Mouse (Mus musculus): ENCODE results near the gene Entpd1. TPM values are rescaled to one million over a fixed set of nuclear protein-coding genes. Genes with fewer than 3 reads are reported as not detected.

The Entpd1 gene
- polyA plus RNA-seq, 1 experiment from 2014 or later, result 7.6 TPM

DNA sequence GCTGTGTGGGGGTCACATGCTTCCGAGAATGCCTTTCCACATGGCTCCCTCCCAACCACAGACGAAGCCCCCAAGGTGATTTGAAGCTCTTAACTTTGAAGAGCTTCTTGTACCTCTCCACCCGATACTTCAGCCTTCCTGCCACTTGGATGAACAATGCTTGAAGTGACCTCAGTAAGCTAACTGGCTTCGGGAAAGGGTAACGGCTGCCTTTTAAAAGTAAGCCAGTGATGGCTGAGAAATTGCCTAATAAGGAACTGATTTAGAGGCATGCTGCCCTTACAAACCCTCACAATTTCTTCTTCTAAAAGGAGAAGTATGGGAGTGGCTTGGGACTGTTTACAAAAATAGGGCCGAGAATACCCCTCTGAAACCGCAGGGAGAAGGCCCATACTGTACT, 81.0 kb downstream of the Entpd1 start:
- ATAC-seq, result no peak
- WGBS, result 70% methylated on average over 7 of the region's 7 CpGs

GRCm38 (mm10) chr19:40696116-40696515, 84.0 kb downstream of the Entpd1 start:
- WGBS, result 92% methylated on average over 6 of the region's 6 CpGs
- Histone ChIP-seq H3K4me3 (ENCODE audit: low read length) (no peak overlapping the region), H3K27ac (ENCODE audit: low read length) (no peak overlapping the region), H3K36me3 (ENCODE audit: control insufficient read depth, insufficient read depth, low read length) (no peaks in the 10 kb centered on the region), H3K27me3 (replicated peaks; ENCODE audit: control insufficient read depth, insufficient read depth, low read length) (no peaks in the 10 kb centered on the region), H3K4me1 (ENCODE audit: control insufficient read depth, insufficient read depth, low read length) (no peaks in the 10 kb centered on the region), H3K9ac (ENCODE audit: low read depth, low read length) (no peak overlapping the region), H3K9me3 (ENCODE audit: control insufficient read depth, low read length) (no peaks in the 10 kb centered on the region), H3K4me2 (ENCODE audit: low read depth, low read length) (no peak overlapping the region)
- no peak for ATAC-seq

More for the DNA sequence above, 81.0 kb downstream of the Entpd1 start:
- Histone ChIP-seq H3K27ac (ENCODE audit: low read length) (no peak overlapping the region), H3K4me3 (ENCODE audit: low read length) (no peak overlapping the region), H3K9ac (ENCODE audit: low read depth, low read length) (no peak overlapping the region), H3K27me3 (replicated peaks; ENCODE audit: control insufficient read depth, insufficient read depth, low read length) (no peaks in the 10 kb centered on the region), H3K4me1 (ENCODE audit: control insufficient read depth, insufficient read depth, low read length) (no peaks in the 10 kb centered on the region), H3K4me2 (ENCODE audit: low read depth, low read length) (no peak overlapping the region), H3K36me3 (ENCODE audit: control insufficient read depth, insufficient read depth, low read length) (no peaks in the 10 kb centered on the region), H3K9me3 (ENCODE audit: control insufficient read depth, low read length) (no peaks in the 10 kb centered on the region)

DNA sequence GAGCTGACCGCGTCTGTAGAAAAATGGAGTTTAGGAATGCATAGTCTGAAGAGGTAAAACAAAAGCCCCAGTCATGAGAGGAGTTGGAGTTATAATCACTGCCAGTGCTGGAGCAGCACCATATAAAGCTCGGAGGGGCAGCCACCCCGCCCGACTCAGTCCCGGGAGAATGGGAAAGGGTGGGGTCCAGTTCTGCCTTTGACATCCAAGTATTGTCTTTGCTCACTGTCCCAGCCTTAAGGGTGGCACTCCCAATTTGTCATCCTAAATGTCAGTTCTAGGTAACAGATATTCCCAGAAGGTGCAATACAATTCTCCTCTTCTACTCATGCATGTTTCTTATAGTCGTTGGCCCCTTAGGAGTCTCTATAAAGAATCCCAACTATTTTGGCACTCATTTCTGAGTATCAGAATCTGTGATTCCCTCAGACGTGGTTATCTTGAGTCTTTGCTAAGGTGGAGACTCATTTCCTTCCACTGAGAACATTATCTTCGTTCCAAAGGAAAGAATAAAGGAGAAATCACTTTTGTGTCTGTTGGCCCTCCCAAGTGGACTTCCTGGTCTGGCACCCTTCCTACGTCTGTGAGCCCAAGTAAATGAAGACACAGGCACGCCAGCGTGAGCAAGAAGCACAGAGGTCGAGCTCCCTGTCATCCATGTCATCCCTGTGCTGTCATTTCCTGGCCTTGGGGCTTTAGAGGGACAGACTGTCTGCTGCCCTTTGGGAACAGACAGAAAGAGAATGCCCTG, 86.1 kb downstream of the Entpd1 start:
- Histone ChIP-seq H3K27me3 (replicated peaks; ENCODE audit: control insufficient read depth, insufficient read depth, low read length) (no peaks in the 10 kb centered on the region), H3K36me3 (ENCODE audit: control insufficient read depth, insufficient read depth, low read length) (no peaks in the 10 kb centered on the region), H3K4me2 (ENCODE audit: low read depth, low read length) (no peak overlapping the region), H3K27ac (ENCODE audit: low read length) (no peak overlapping the region), H3K9me3 (ENCODE audit: control insufficient read depth, low read length) (no peaks in the 10 kb centered on the region), H3K4me1 (ENCODE audit: control insufficient read depth, insufficient read depth, low read length) (peaks cover 4% of the 10 kb centered on the region; the same call in 1 of the 2 replicates), H3K4me3 (ENCODE audit: low read length) (no peak overlapping the region), H3K9ac (ENCODE audit: low read depth, low read length) (no peak overlapping the region)
- no peak for ATAC-seq
- 66% methylated on average over 13 of the region's 13 CpGs for whole genome bisulfite sequencing

- Histone ChIP-seq H3K9ac (ENCODE audit: low read depth, low read length) (no peak overlapping the region), H3K4me2 (ENCODE audit: low read depth, low read length) (no peak overlapping the region), H3K27me3 (replicated peaks; ENCODE audit: control insufficient read depth, insufficient read depth, low read length) (no peaks in the 10 kb centered on the region), H3K4me3 (ENCODE audit: low read length) (no peak overlapping the region), H3K9me3 (ENCODE audit: control insufficient read depth, low read length) (no peaks in the 10 kb centered on the region), H3K27ac (ENCODE audit: low read length) (no peak overlapping the region), H3K36me3 (ENCODE audit: control insufficient read depth, insufficient read depth, low read length) (no peaks in the 10 kb centered on the region), H3K4me1 (ENCODE audit: control insufficient read depth, insufficient read depth, low read length) (peaks cover 4% of the 10 kb centered on the region; the same call in 1 of the 2 replicates)
- WGBS, result 73% methylated on average over 5 of the region's 5 CpGs
- no peak for ATAC-seq
These were observed 87.7 kb downstream of the Entpd1 start for GRCm38 (mm10) chr19:40699816-40700215.

- Histone ChIP-seq H3K9me3 (ENCODE audit: control insufficient read depth, low read length) (no peaks in the 10 kb centered on the region), H3K9ac (ENCODE audit: low read depth, low read length) (no peak overlapping the region), H3K4me3 (ENCODE audit: low read length) (no peak overlapping the region), H3K36me3 (ENCODE audit: control insufficient read depth, insufficient read depth, low read length) (no peaks in the 10 kb centered on the region), H3K27ac (ENCODE audit: low read length) (no peak overlapping the region), H3K4me1 (ENCODE audit: control insufficient read depth, insufficient read depth, low read length) (peaks cover 4% of the 10 kb centered on the region; the same call in 1 of the 2 replicates), H3K27me3 (replicated peaks; ENCODE audit: control insufficient read depth, insufficient read depth, low read length) (no peaks in the 10 kb centered on the region), H3K4me2 (ENCODE audit: low read depth, low read length) (no peak overlapping the region)
- 62% methylated on average over 4 of the region's 4 CpGs for WGBS
- ATAC-seq, result no peak
These were observed 90.2 kb downstream of the Entpd1 start for GRCm38 (mm10) chr19:40702406-40702805.

DNA sequence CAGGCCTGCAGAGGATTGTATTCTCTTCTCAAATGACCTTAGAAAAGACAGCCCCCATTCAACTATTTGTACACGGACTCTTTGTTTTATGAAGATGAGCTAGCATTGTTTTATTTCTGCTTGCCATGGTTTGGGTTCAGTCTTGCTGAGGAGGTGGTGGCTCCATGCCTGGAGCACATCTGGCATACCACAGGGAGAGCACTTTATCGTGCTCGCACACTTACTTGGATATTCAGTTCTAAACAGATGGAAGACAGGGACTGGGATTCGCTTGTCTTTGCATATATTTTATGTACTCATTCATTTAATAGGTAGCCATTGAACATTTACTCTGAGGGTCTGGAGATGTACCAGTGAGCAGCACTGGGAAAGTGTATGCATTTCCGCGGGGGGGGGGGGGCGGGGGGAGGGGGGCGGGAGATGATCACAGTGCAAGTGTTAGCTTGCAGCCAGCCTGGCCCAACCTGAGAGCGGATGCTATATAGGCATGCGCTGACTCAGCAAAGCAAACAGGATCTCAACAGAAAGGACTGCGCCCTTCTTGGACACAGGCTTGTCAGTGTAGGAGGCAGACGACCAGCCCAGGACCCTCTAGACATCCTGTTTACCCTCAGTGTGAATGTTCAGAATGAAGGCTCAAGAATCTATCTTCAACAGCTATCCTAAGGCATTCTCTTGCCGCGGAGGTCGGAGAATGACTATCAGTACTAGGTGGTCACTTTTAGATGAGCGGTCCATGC, 100.9 kb downstream of the Entpd1 start:
- 71% methylated on average over 16 of the region's 16 CpGs for WGBS
- no peak overlapping the region for H3K4me2 ChIP-seq (ENCODE audit: low read depth, low read length)

GRCm38 (mm10) chr19:40714700-40715099, 102.5 kb downstream of the Entpd1 start:
- no peak overlapping the region for H3K27ac ChIP-seq (ENCODE audit: low read length)
- no peaks in the 10 kb centered on the region for H3K36me3 ChIP-seq (ENCODE audit: control insufficient read depth, insufficient read depth, low read length)
- no peak overlapping the region for H3K9ac ChIP-seq (ENCODE audit: low read depth, low read length)
- H3K27me3 ChIP-seq (replicated peaks; ENCODE audit: control insufficient read depth, insufficient read depth, low read length), result no peaks in the 10 kb centered on the region
- no peak for ATAC-seq
- no peaks in the 10 kb centered on the region for H3K9me3 ChIP-seq (ENCODE audit: control insufficient read depth, low read length)
- H3K4me3 ChIP-seq (ENCODE audit: low read length), result no peak overlapping the region
- H3K4me1 ChIP-seq (ENCODE audit: control insufficient read depth, insufficient read depth, low read length), result no peaks in the 10 kb centered on the region
- WGBS, result 50% methylated on average over 5 of the region's 5 CpGs
- no peak overlapping the region for H3K4me2 ChIP-seq (ENCODE audit: low read depth, low read length)

More for the DNA sequence above, 100.9 kb downstream of the Entpd1 start:
- Histone ChIP-seq H3K4me3 (ENCODE audit: low read length) (no peak overlapping the region), H3K27ac (ENCODE audit: low read length) (no peak overlapping the region), H3K9ac (ENCODE audit: low read depth, low read length) (no peak overlapping the region), H3K9me3 (ENCODE audit: control insufficient read depth, low read length) (no peaks in the 10 kb centered on the region), H3K27me3 (replicated peaks; ENCODE audit: control insufficient read depth, insufficient read depth, low read length) (no peaks in the 10 kb centered on the region), H3K36me3 (ENCODE audit: control insufficient read depth, insufficient read depth, low read length) (no peaks in the 10 kb centered on the region), H3K4me1 (ENCODE audit: control insufficient read depth, insufficient read depth, low read length) (no peaks in the 10 kb centered on the region)
- no peak for ATAC-seq

DNA sequence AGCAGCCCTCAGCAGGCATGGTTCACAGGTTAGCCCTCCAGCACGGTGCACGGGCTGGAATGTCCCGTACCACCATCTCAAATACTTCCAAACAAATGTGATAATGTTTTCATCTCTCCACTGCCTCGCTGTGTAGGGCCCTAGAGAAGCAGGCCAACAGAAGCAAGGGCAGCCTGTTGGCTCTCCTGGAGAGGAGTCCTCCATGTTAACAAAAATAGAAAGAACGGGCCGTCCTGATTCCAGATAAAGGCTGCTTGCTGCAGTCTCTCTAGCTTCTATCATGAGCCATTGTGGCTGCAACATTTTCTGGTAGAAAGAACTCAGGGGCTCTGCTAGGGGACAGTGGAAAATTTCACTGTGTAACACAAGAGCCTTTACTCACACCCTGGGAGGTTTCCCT, 104.8 kb downstream of the Entpd1 start:
- H3K36me3 ChIP-seq (ENCODE audit: control insufficient read depth, insufficient read depth, low read length), result no peaks in the 10 kb centered on the region
- no peak overlapping the region for H3K27ac ChIP-seq (ENCODE audit: low read length)
- no peak overlapping the region for H3K9ac ChIP-seq (ENCODE audit: low read depth, low read length)
- no peaks in the 10 kb centered on the region for H3K9me3 ChIP-seq (ENCODE audit: control insufficient read depth, low read length)
- no peaks in the 10 kb centered on the region for H3K4me1 ChIP-seq (ENCODE audit: control insufficient read depth, insufficient read depth, low read length)
- no peak for ATAC-seq
- no peak overlapping the region for H3K4me2 ChIP-seq (ENCODE audit: low read depth, low read length)
- H3K4me3 ChIP-seq (ENCODE audit: low read length), result no peak overlapping the region
- no peaks in the 10 kb centered on the region for H3K27me3 ChIP-seq (replicated peaks; ENCODE audit: control insufficient read depth, insufficient read depth, low read length)
- WGBS, result 85% methylated on average over 6 of the region's 6 CpGs

DNA sequence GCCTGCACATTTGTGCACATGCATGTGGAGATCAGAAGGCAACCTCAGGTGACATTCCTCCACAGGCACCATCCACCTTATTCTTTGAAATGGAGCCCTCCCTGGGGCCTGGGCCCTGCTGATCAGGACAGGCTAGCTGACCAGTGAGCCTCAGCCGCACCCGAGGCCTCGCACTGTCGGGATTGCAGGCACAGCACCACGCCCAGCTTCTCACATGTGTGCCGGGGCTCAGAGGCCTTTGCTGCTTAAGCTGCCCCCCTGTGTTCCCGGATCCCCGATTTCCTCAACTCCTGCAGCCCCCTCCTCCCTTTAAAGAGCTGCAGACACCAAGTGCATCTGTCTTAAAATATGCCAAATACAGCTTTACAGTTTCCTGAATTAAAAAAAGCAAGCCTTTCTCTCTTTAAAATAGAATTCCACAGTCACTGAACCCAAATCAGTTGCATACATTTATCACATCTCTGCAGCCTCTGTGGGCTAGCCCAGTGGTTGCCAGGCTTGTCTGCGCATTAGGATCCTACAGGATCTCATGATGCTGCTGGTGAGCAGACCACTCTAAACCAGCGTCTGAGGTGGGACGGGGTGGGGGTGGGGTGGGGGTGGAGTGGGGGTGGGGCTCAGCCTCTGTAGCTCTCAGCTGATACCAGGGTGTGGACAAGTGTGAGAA, 107.4 kb downstream of the Entpd1 start:
- 40% methylated on average over 11 of the region's 11 CpGs for WGBS

More for the DNA sequence above, 107.4 kb downstream of the Entpd1 start:
- ATAC-seq, result no peak
- Histone ChIP-seq H3K36me3 (ENCODE audit: control insufficient read depth, insufficient read depth, low read length) (no peaks in the 10 kb centered on the region), H3K4me2 (ENCODE audit: low read depth, low read length) (no peak overlapping the region), H3K27ac (ENCODE audit: low read length) (no peak overlapping the region), H3K9ac (ENCODE audit: low read depth, low read length) (no peak overlapping the region), H3K27me3 (replicated peaks; ENCODE audit: control insufficient read depth, insufficient read depth, low read length) (no peaks in the 10 kb centered on the region), H3K4me3 (ENCODE audit: low read length) (no peak overlapping the region), H3K4me1 (ENCODE audit: control insufficient read depth, insufficient read depth, low read length) (no peaks in the 10 kb centered on the region), H3K9me3 (ENCODE audit: control insufficient read depth, low read length) (no peaks in the 10 kb centered on the region)

All from intestine, embryonic 16.5 days (tissue).